ENCODE assay signal across 16 mouse cellular contexts in genomic region chr10:94896950-94897349, GRCm38 (mm10). TPM values are rescaled to one million over a fixed set of nuclear protein-coding genes. Genes with fewer than 3 reads are reported as not detected.
A peak's percentile ranks its signal among the peaks of the same experiment; 100 is the strongest.
DNase-seq lines count a peak whose midpoint lies in the region; ATAC-seq lines count a peak whose summit lies in the region.
"Had no signal": no experiment of that assay in that cellular context is flagged by ENCODE, and none has a peak within 500 bp of the region (broad histone marks: within the 10 kb centered on the region; RNA-seq: fewer than 3 reads in every experiment).

No protein-coding gene starts in this region.

- no peak for DNase-seq in adrenal gland, postnatal 10 days
- DNase-seq in layer of hippocampus, adult 11-12 months (ENCODE audit: low spot score): no peak
- DNase-seq: adrenal gland, adult 8-10 months; adrenal gland, postnatal 25 days; cerebellum, adult 11-12 months; cerebellum, adult 2 months; cerebellum, adult 9-10 months; cerebellum, postnatal 10 days; cerebellum, postnatal 25 days; forebrain, postnatal 0 days had no signal

- peak; percentile 37; the same call in 1 of the 2 replicates for ATAC-seq in granulocyte monocyte progenitor cell, adult 5-6 weeks (replicated peaks; ENCODE audit: poor library complexity, severe bottlenecking)
- ATAC-seq in megakaryocyte, adult 5-6 weeks (ENCODE audit: poor library complexity, severe bottlenecking): peak; percentile 65
- ATAC-seq in megakaryocyte progenitor cell, adult 5-6 weeks (replicated peaks; ENCODE audit: poor library complexity): 0 out of 2 replicates have a peak, but pooled peaks have one; percentile 23
- no peak for ATAC-seq in cerebellum, adult (ENCODE audit: insufficient number of reproducible peaks, low FRiP score, low TSS enrichment)
- ATAC-seq: forebrain, embryonic 13.5 days; forebrain, embryonic 15.5 days; forebrain, postnatal 0 days had no signal

RNA-seq across cellular contexts. Expression of gene Plxnc1, which starts 47.7 kb away (rescaled TPM):
- total RNA-seq in granulocyte monocyte progenitor cell, adult 5-6 weeks (2014; fragmentation: Nextera tagmentation): 13.4 and 16.7 TPM in 2 replicates
- total RNA-seq in granulocyte monocyte progenitor cell, adult 5-6 weeks (2017): 9.9 and 14.1 TPM in 2 replicates
- total RNA-seq in megakaryocyte, adult 5-6 weeks (2015): 38.6 and 47.9 TPM in 2 replicates
- 29.9 and 33.5 TPM in 2 replicates for total RNA-seq in megakaryocyte, adult 5-6 weeks (2017)
- total RNA-seq in megakaryocyte progenitor cell, adult 5-6 weeks (2015): 15.6 and 28.8 TPM in 2 replicates
- 10.6 and 16.6 TPM in 2 replicates for total RNA-seq in megakaryocyte progenitor cell, adult 5-6 weeks (2017)
- total RNA-seq in adrenal gland, postnatal 10 days (2021): 1 to 10 TPM; 5.6 to 7.3 TPM
